Mouse (Mus musculus) limb, embryonic 11.5 days (tissue): ENCODE measurements around the gene Atp6v1d. TPM values are rescaled to one million over a fixed set of nuclear protein-coding genes. Genes with fewer than 3 reads are reported as not detected.

Experiments used
- ATAC-seq: fragments of 200-750 bp; cut with Nextera tagmentation; 2 replicates; pipeline ENCODE4 v1.8.0; 2017; ENCODE audit warnings: low read depth; ENCODE audit not compliant: insufficient number of reproducible peaks, low FRiP score, low TSS enrichment
- DNase-seq: peaks from one replicate; pipeline ENCODE4 v3.0.0-alpha.2; 2015; ENCODE audit warnings: low spot score
- H3K27ac ChIP-seq: fragments of 300-500 bp; sonication (generic); replicated peaks from 2 replicates; pipeline ENCODE4 v1.5.1; 2014; ENCODE audit warnings: low read depth, mild to moderate bottlenecking, low read length
- H3K27me3 ChIP-seq: fragments of 300-500 bp; sonication (generic); 2 replicates; pipeline ENCODE4 v1.6.1; 2014; ENCODE audit warnings: mild to moderate bottlenecking, low read length, mixed read lengths; ENCODE audit not compliant: control insufficient read depth, insufficient read depth
- H3K36me3 ChIP-seq: fragments of 300-500 bp; sonication (generic); 2 replicates; pipeline ENCODE4 v1.6.1; 2014; ENCODE audit warnings: mild to moderate bottlenecking, low read length, moderate library complexity, mixed read lengths; ENCODE audit not compliant: control insufficient read depth, insufficient read depth
- H3K4me1 ChIP-seq: fragments of 300-500 bp; sonication (generic); 2 replicates; pipeline ENCODE4 v1.6.1; 2014; ENCODE audit warnings: low read length, mixed read lengths; ENCODE audit not compliant: control insufficient read depth, insufficient read depth
- H3K4me2 ChIP-seq: fragments of 300-500 bp; sonication (generic); 2 replicates; pipeline ENCODE4 v1.6.1; 2014; ENCODE audit warnings: low read depth, mild to moderate bottlenecking, moderate library complexity; ENCODE audit not compliant: severe bottlenecking
- H3K4me3 ChIP-seq: fragments of 300-500 bp; sonication (generic); 2 replicates; pipeline ENCODE4 v1.5.1; 2014; ENCODE audit warnings: low read depth, low read length
- H3K9ac ChIP-seq: fragments of 300-500 bp; sonication (generic); 2 replicates; pipeline ENCODE4 v1.6.1; 2014; ENCODE audit warnings: mild to moderate bottlenecking, low read length
- H3K9me3 ChIP-seq: fragments of 300-500 bp; sonication (generic); 2 replicates; pipeline ENCODE4 v1.6.1; 2016; ENCODE audit warnings: low read length; ENCODE audit not compliant: control insufficient read depth
- WGBS: fragments of 180-500 bp; shearing (Covaris S2); extraction: QIAGEN DNeasy Blood & Tissue Kit; methylation state at CpG from one replicate; pipeline ENCODE4 v1.1.7; 2014; 5-methylcytosine and 5-hydroxymethylcytosine counted together
- polyA plus RNA-seq: library from polyadenylated mRNA; unstranded; fragments of >200 nt; fragmentation: Nextera tagmentation; extraction: Ambion mirVana; gene quantifications from 2 replicates; pipeline ENCODE4 v1.2.1, GENCODE M21; 2014

The Atp6v1d gene
- polyA plus RNA-seq, 1 experiment from 2014 or later, result 85.3 TPM

DNA sequence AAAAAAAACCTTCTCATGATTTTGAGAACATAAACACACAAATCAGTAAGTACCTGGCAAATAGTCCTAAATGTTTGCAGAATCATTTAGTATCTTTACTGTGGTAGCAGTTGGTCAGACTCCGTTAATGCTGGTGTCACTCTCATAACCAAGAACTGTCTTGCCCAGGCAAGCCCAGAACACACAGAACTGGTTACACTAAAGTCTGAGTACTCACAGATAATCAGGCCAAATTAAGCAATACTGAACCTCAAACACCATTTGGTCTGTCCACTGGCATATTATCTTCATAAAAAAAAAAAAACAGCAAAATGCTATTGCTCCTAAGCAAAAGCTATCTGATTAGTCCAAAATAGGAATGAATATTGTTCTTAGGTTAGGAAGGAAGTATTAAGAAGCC is 19.0 kb downstream of the Atp6v1d start:
- no peaks in the 10 kb centered on the region for H3K9me3 ChIP-seq
- H3K27me3 ChIP-seq, result no peaks in the 10 kb centered on the region
- H3K4me2 ChIP-seq, result no peak overlapping the region
- no peak overlapping the region for H3K27ac ChIP-seq
- DNase-seq (no peak), ATAC-seq (no peak)
- peaks cover 2% of the 10 kb centered on the region; the same call in 1 of the 2 replicates for H3K36me3 ChIP-seq
- H3K9ac ChIP-seq, result no peak overlapping the region
- H3K4me3 ChIP-seq, result no peak overlapping the region
- H3K4me1 ChIP-seq, result no peaks in the 10 kb centered on the region
- WGBS, result 91% methylated on average over 1 of the region's 1 CpGs

- ATAC-seq (no peak), DNase-seq (no peak)
- peaks cover 4% of the 10 kb centered on the region; the same call in 1 of the 2 replicates for H3K36me3 ChIP-seq
- no peaks in the 10 kb centered on the region for H3K9me3 ChIP-seq
- H3K4me1 ChIP-seq, result no peaks in the 10 kb centered on the region
- 91% methylated on average over 4 of the region's 4 CpGs for WGBS
- no peak overlapping the region for H3K4me2 ChIP-seq
- no peak overlapping the region for H3K27ac ChIP-seq
- H3K4me3 ChIP-seq, result no peak overlapping the region
- H3K27me3 ChIP-seq, result no peaks in the 10 kb centered on the region
- no peak overlapping the region for H3K9ac ChIP-seq
Measured at GRCm38 (mm10) chr12:78839906-78840305, 21.5 kb downstream of the Atp6v1d start.

DNA sequence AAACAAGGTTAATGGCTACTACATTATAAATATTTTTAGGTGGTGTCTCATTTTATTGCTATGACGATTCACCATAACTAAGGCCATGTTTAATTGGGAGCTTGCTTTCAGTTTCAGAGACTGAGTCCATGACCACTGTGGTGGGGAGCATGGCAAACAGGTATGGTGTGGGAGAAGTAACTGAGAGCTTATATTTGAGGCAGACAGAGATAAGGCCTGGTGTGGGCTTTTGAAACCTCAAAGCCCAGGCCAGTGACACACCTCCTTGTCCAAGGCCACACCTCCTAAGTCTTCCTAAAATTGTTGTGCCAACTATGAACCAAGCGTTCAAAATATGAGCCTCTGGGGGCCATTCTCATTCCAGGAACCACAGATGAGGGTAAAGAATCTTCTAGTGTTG is 26.9 kb downstream of the Atp6v1d start:
- no peak for ATAC-seq
- Histone ChIP-seq H3K27me3 (no peaks in the 10 kb centered on the region), H3K4me1 (no peaks in the 10 kb centered on the region), H3K36me3 (peaks cover 4% of the 10 kb centered on the region; the same call in 1 of the 2 replicates), H3K27ac (no peak overlapping the region), H3K4me3 (no peak overlapping the region), H3K9ac (no peak overlapping the region), H3K4me2 (no peak overlapping the region), H3K9me3 (no peaks in the 10 kb centered on the region)
- no peak for DNase-seq
- WGBS, result 95% methylated on average over 2 of the region's 2 CpGs

DNA sequence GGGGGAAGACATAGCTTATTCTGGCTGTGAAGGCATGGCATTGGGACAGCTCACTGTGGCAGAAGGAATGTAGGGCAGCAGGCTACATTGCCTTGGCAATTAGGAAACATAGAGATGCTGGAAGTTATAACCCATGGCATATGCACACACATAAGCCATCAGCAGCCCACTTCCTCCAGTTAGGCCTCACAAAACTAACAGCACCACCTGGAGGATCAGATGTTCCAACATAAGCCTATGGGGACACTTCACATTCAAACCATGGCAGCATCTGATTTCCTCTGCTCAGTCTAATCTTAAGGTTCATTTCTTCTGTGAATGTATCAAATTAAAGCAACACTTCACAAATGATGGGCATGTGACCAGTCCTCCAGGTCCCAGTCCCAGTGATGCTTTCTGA is 47.0 kb downstream of the Atp6v1d start:
- no peak for ATAC-seq

GRCm38 (mm10) chr12:78801836-78802235 is 59.6 kb downstream of the Atp6v1d start:
- Histone ChIP-seq H3K36me3 (peaks cover 2% of the 10 kb centered on the region; the same call in 1 of the 2 replicates), H3K4me2 (no peak overlapping the region), H3K9ac (no peak overlapping the region), H3K27ac (no peak overlapping the region), H3K27me3 (no peaks in the 10 kb centered on the region), H3K9me3 (no peaks in the 10 kb centered on the region), H3K4me3 (no peak overlapping the region), H3K4me1 (no peaks in the 10 kb centered on the region)
- ATAC-seq (no peak), DNase-seq (no peak)

More for the DNA sequence above, 47.0 kb downstream of the Atp6v1d start:
- no peaks in the 10 kb centered on the region for H3K9me3 ChIP-seq
- H3K9ac ChIP-seq, result no peak overlapping the region
- H3K4me3 ChIP-seq, result no peak overlapping the region
- no peak overlapping the region for H3K4me2 ChIP-seq
- no peaks in the 10 kb centered on the region for H3K27me3 ChIP-seq
- DNase-seq, result no peak
- no peaks in the 10 kb centered on the region for H3K4me1 ChIP-seq
- no peaks in the 10 kb centered on the region for H3K36me3 ChIP-seq
- no peak overlapping the region for H3K27ac ChIP-seq

- H3K36me3 ChIP-seq, result peaks cover 2% of the 10 kb centered on the region; the same call in 1 of the 2 replicates
- no peaks in the 10 kb centered on the region for H3K4me1 ChIP-seq
- no peak overlapping the region for H3K27ac ChIP-seq
- no peak overlapping the region for H3K4me3 ChIP-seq
- no peak for DNase-seq
- 92% methylated on average over 3 of the region's 3 CpGs for whole genome bisulfite sequencing
- ATAC-seq, result no peak
- no peak overlapping the region for H3K4me2 ChIP-seq
- no peak overlapping the region for H3K9ac ChIP-seq
- H3K27me3 ChIP-seq, result no peaks in the 10 kb centered on the region
- no peaks in the 10 kb centered on the region for H3K9me3 ChIP-seq
Measured at GRCm38 (mm10) chr12:78800036-78800435, 61.4 kb downstream of the Atp6v1d start.

DNA sequence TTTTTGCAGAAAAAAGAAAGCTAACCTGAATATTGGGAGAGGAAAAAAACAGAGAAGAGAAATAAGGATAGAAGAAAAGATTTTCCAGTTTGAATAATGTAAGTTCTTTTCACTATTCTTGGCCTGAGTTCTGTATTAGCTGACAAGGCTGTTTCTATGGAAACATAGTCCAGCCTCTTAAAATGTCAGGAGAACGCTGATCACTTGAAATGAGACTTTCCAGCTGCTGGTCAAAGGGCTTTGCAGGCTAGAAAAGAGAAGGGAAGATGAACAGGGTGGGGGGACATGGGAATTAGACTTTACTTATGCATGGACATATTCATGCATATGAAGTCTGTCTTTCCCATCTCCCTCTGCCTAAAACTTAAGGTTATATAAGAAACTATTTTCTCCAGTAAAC is 67.2 kb downstream of the Atp6v1d start:
- no peak overlapping the region for H3K27ac ChIP-seq
- H3K9ac ChIP-seq, result no peak overlapping the region
- H3K4me2 ChIP-seq, result no peak overlapping the region
- WGBS, result 37% methylated on average over 1 of the region's 1 CpGs
- peaks cover 2% of the 10 kb centered on the region; the same call in 1 of the 2 replicates for H3K36me3 ChIP-seq
- no peak overlapping the region for H3K4me3 ChIP-seq
- ATAC-seq (no peak), DNase-seq (no peak)
- H3K27me3 ChIP-seq, result no peaks in the 10 kb centered on the region
- H3K4me1 ChIP-seq, result no peaks in the 10 kb centered on the region
- no peaks in the 10 kb centered on the region for H3K9me3 ChIP-seq

DNA sequence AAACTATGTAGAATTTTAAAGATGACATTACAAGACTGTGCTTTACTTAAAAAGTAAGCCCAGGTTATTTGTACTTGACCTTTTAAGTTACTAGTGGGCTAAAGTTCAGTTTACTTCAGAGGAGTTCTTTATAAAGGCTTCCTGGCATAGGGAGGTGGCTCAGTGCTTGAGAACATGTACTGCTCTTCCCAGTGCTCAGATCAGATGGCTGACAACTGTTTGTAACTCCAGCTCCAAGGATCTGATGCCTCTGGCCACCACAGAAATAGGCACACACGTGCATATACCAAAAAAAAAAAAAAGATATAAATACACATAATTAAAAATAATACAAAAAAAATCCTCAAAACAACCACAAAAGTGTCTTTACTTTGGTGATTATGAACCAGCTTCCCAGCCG is 70.6 kb downstream of the Atp6v1d start:
- no peak for DNase-seq
- H3K4me1 ChIP-seq, result no peaks in the 10 kb centered on the region
- no peak overlapping the region for H3K4me2 ChIP-seq
- H3K27me3 ChIP-seq, result no peaks in the 10 kb centered on the region
- 81% methylated on average over 2 of the region's 2 CpGs for WGBS
- H3K4me3 ChIP-seq, result no peak overlapping the region
- H3K9me3 ChIP-seq, result no peaks in the 10 kb centered on the region
- no peak overlapping the region for H3K27ac ChIP-seq
- H3K36me3 ChIP-seq, result no peaks in the 10 kb centered on the region
- ATAC-seq, result no peak
- H3K9ac ChIP-seq, result no peak overlapping the region
